Comparison of ENCODE assay signal across 8 mouse cellular contexts in the genomic region with DNA sequence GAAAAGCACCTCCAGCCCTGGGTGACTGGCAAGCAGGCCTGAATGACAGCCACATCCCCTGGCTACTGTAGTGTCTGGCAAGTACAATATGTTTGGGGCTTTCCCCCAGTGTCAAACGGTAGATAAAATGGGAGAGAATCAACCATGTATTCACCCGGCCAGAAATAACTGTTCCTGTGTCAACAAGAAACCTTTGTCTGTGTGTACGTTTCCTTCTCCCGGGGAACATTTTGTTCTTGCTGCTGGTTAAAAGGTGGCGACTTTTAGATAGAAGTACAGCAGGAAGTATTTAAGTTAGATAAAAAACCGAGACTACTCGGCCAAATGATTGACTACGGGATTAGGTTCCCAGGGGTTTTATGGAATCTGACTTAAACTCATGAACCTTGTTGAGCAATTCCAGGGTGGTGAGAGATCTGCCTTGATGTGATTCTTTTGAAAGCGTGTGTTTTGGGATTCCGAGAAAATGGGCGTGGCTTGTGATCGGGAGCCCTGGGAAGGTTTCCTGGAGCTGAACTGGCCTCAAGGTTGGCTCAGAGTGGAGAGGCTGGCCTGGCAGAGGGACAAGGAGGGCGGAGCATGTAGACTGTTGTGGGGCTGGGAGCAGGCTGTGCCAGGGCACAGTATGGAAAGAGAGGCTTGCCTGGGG. TPM values are rescaled to one million over a fixed set of nuclear protein-coding genes. Genes with fewer than 3 reads are reported as not detected.
DNase-seq lines count a peak whose midpoint lies in the region; ATAC-seq lines count a peak whose summit lies in the region.

No protein-coding gene starts in this region.

- H3K4me3 ChIP-seq in midbrain, embryonic 15.5 days = no peak overlapping the region

- H3K27me3 ChIP-seq in midbrain, embryonic 15.5 days (replicated peaks) = no peaks in the 10 kb centered on the region

- H3K9ac ChIP-seq in midbrain, embryonic 15.5 days = no peak overlapping the region

- no peak for ATAC-seq in midbrain, embryonic 15.5 days (replicated peaks)
- ATAC-seq in activated CD4-positive, CD25-positive, alpha-beta regulatory T cell, adult 4 months = no peak

- peaks cover 16% of the 10 kb centered on the region for H3K4me1 ChIP-seq in midbrain, embryonic 15.5 days

- 45% methylated on average over 13 of the region's 13 CpGs for WGBS in midbrain, embryonic 15.5 days

- H3K9me3 ChIP-seq in midbrain, embryonic 15.5 days = no peaks in the 10 kb centered on the region

- DNase-seq in layer of hippocampus, postnatal 10 days (ENCODE audit: low spot score in 2 of 2) = peak; percentile 26 to 42
- no peak for DNase-seq in layer of hippocampus, adult 9-10 months (ENCODE audit: low spot score)
- peak; percentile 48 to 80 for DNase-seq in adrenal gland, postnatal 4 days (ENCODE audit: low spot score in 2 of 2)
- DNase-seq in fat pad, adult 2 months (ENCODE audit: extremely low read depth, low read depth, low spot score) = peak; percentile 90
- DNase-seq in heart, postnatal 10 days = peak; percentile 89 to 90
- peak; percentile 79 to 86 for DNase-seq in kidney, postnatal 4 days

- no peak overlapping the region for H3K27ac ChIP-seq in midbrain, embryonic 15.5 days

- H3K4me2 ChIP-seq in midbrain, embryonic 15.5 days = peak overlapping the region; percentile 17; the same call in 1 of the 2 replicates

- H3K36me3 ChIP-seq in midbrain, embryonic 15.5 days (replicated peaks) = no peaks in the 10 kb centered on the region

- intact Hi-C loops in heart, postnatal 10 days (cut with DNase I) = loop anchor here (10.0 kb wide), 1 partner anchor 865 kb away; no protein-coding TSS in a partner anchor

RNA-seq across cellular contexts. Expression of a gene that starts 39.0 kb away (rescaled TPM):
- 1 to 10 TPM; 8.4 to 8.6 TPM for total RNA-seq in layer of hippocampus, postnatal 10 days (2021)
- 10 to 100 TPM; 11.9 to 12.5 TPM for total RNA-seq in adrenal gland, postnatal 4 days (2021)
- 1 to 10 TPM; 5.1 to 5.3 TPM for total RNA-seq in heart, postnatal 10 days (2021)
- 12.8 and 13.2 TPM in 2 replicates for polyA plus RNA-seq in midbrain, embryonic 15.5 days (2015; fragmentation: Nextera tagmentation; extraction: Ambion mirVana)
- 1 to 10 TPM; 7.4 to 7.6 TPM for polyA plus RNA-seq in activated CD4-positive, CD25-positive, alpha-beta regulatory T cell, adult 4 months (2017; shearing (Covaris generic))

RNA-seq across cellular contexts. Expression of a gene that starts 39.1 kb away (rescaled TPM):
- 10 to 100 TPM; 19.3 to 21.1 TPM for total RNA-seq in layer of hippocampus, postnatal 10 days (2021)
- total RNA-seq in adrenal gland, postnatal 4 days (2021) = 10 to 100 TPM; 24.2 to 24.8 TPM
- total RNA-seq in heart, postnatal 10 days (2021) = 10 to 100 TPM; 14.6 to 15.0 TPM
- 13.9 TPM in 2 replicates for polyA plus RNA-seq in midbrain, embryonic 15.5 days (2015; fragmentation: Nextera tagmentation; extraction: Ambion mirVana)
- polyA plus RNA-seq in activated CD4-positive, CD25-positive, alpha-beta regulatory T cell, adult 4 months (2017; shearing (Covaris generic)) = 10 to 100 TPM; 11.0 to 11.3 TPM
